Mouse (Mus musculus) kidney, adult 18-20 months (tissue): ENCODE data around the gene Rhno1.
"Not testable (repeated sequence)": the region's sequence is repeated elsewhere in the genome, so short reads cannot be mapped to it uniquely, and the experiment has no call there.

Source experiments
- DNase-seq: peaks from one replicate; pipeline ENCODE4 v3.0.0; 2021

Gene Rhno1

DNA sequence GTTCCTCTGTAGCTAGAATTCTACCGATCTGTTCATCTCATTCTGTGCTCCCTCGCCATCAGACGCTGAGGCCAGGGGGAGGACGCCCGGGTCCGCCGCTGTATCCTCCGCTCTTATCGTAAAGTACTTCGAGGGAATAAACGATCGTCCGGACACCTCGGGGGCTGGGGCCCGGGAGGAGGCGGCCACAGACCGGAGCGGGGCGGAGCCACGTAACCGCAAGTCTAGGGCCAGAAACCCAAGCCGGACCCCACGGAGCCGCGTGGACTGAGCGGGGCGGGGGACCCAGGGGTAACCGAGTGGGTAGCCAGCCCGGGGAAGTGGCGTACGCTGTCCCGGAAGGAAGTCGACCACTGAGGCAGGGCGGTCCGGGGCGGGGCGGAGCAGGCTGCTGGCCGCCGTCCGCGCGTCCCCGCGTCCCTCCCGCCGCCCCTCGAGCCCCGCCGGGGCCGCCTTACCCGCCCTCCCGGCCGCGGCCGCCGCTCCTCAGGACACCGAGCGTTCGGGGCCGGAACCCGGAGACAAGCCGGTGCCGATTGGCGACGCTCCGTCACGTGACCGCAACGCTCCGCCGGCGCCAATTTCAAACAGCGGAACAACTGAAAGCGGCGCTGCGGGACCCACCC, at the start of gene Rhno1, which contains the start of gene Foxm1:
Gene Rhno1 (minus strand): TSS at position 531 of the 626 bp plus-strand sequence.
Gene Foxm1 (plus strand): TSS at position 587 of the 626 bp plus-strand sequence.
- DNase-seq: peak; percentile 88

DNA sequence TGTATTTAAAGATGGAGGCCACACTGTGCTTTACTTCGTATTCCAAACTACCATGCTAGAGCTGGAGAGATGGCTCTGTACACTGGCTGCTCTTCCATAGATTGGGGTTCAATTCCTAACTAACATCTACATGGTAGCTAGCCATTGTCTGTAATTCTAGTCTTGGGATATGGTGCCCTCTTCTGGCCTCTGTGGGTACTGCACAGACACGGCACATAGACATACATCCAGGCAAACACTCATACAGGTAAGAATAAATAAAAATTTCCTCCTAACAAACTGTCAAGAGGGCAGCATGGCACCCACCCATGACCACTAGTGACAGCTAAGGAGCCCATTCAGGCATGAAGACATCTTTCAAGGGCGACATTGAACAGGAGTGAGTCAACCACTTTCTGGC, 48.4 kb upstream of the Rhno1 start:
- DNase-seq: peak; percentile 87

DNA sequence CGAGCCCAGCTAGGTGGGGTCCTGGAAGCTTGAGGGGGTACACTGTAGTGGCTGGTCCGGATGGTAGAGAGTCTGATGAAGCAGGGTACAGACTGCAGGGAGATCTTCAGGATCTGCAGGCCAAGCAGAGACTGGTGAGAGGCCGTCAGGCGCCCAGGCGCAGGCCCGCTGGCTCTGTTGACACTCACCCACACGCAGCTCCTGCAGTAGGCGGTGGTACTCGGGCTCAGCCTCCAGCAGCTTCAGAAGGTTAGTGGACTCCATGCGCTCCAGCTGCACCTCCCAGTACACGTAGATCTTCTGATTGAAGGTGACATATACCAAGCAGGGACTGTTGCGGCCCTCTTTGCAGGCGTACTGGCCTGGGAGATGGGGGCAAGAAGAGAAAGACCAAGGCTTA, 47.6 kb upstream of the Rhno1 start:
- DNase-seq: no peak

DNA sequence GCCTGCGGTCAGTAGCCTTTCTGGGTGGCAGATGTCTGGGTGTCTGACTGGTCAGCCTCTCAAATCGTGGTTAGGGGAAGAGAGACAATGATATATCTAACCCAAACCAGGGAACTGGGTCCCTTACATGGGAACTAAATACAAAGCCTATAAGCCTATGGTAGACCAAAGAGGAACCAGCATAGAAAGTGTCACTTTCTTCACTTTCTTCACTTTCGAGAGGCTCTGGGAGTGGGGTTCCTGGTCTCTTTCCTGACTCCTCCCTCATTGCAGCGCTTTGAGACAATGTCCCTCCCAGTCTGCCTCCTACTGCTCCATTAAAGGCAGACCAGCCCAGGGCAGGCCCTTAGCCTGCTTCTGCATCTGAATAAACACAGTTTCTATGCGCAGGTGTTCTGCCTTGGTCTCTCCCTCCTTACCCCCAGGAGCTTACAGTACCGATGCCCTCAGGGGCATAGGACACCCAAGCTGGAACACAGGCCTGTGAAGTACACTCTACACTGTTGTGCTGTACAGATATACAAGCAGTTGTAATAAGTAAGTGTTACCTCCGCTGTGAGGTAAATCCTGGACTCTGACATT, 45.9 kb upstream of the Rhno1 start:
- DNase-seq: no peak

DNA sequence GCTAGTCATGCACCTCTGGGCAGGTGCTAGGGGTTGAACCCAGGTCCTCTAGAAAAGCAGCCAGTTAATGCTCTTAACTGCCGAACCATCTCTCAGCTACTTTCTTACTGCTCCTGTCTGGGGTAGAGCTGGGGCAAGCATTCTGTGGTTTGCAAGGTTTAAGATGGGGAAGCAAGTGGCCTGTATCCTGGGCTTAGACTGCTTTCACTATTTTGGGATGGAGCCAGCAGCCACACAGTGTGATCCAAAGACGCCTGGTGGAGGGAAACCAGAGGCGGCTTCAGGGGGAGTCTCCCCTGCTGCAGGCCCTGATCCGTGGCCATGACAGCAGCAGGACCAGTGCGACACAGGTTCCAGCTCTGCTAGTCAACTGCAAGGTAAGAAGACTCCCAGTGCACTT, 42.0 kb upstream of the Rhno1 start:
- no peak for DNase-seq

DNA sequence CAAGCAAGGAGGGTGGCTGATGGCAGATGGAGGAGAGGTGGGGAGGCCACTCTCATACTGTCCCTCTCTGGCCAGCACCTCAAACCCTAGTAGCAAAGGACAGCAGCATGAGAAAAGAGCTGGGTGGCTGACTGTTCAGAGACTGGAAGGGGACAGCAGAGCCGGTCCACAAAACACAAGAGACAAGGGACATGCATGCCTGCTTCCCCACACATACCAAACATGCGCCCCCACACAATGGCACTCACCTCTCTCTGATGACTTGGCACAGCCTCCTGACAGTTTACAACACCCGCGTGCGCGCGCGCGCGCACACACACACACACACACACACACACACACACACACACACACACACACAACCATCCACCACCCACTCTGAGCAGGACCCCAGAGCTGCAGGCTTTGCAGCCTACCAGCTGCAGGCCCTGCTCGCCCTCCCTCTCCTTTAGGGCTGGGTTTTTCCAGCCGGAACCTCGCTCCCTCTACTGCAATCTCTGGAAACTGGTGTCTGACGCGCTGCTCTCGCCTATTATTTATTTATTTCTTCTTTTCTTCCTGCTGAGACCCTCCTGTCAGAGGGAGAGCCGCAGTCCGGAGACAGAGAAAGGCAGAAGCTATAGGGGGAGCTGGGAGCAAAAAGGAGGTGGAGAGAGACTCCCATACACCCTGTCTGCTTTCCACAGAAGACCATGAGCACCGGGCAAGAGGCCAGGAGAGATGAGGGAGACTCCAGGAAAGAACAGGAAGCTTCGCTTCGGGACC, 36.9 kb upstream of the Rhno1 start:
- peak; percentile 45 for DNase-seq

DNA sequence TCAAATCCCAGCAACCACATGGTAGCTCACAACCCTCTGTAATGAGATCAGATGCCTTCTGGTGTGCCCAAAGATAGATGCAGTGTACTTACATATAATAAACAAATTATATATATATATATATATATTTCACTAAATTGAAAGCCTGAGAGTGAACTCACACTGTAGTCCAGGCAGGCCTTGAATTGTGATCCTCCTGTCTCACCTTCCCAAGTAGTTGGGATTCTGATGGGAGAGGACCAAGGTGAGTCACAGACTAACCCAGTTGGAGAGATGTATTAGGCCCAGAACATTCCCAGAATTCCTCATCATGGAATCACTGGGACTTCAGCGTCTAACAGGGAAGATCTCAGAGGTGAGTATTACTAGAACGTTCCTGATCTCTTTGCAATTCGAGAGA, 36.3 kb upstream of the Rhno1 start, which contains the start of gene Nrip2:
Gene Nrip2 (plus strand): TSS at position 301 of the 400 bp plus-strand sequence.
- no peak for DNase-seq

DNA sequence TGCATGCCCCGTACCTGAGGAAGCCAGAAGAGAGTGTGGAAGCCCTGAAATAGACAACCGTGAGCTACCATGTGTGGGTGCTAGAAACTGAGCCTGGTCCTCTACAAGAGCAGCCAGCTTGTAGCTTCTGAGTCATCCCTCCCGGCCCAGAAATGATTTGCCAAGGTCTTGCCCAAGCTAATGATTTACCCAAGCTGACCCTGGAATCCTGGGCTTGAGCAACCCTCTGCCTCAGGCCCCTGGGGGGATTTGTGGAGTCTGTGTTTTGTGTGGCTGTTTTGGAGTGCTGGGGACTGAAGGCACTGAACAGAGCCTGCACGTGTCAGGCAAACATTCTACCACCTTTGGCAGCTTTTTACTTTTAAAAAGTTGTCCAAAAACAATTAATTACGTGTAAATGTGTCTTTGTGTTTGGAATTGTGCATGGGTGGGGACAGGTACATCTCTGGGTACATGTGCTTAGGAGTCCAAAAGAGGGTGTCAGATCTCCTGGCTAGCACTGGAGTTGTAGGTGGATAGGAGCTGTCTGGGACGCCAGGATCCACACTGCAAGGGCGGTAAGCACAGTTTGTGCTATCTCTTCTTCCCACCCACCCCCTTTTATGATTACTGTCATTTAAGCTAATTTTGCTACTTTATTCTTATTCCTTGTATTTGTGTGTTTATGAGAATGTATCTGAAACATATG, 35.0 kb upstream of the Rhno1 start:
- peak; percentile 64 for DNase-seq

DNA sequence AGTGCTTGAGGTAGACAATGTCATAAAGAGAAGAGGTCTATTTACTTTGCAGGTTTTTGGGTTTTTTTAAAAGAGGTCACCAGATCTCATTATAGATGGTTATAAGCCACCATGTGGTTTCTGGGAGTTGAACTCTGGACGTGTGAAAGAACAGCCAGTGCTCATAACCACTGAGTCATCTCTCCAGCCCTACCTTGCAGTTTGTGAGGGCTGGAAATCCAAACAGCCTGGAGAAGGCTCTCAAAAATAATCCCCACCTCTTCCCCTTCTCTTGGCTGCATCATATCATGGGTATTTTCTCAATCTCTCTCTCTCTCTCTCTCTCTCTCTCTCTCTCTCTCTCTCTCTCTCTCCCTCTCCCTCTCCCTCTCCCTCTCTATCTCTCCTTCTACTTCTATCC, 28.0 kb upstream of the Rhno1 start:
- no peak for DNase-seq

DNA sequence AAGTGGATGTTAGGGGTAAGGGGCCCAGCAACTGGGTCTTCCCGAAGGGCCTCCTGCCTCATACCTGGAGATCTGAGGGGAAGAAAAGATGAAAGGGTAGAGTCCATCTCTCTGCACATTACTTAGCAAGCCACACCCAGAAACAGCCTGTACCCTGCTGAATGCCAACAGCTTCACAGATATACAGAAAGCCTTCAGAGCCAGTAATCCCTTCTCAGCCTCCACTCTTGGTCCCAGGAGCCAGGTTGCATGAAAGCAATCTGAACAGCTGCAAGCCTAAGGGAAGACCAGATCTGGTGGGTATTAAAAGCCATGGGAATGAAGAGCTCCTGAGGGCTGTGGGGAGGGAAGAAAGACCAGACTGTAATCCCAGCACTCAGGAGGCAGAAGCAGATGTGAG, 26.5 kb upstream of the Rhno1 start:
- no peak for DNase-seq

DNA sequence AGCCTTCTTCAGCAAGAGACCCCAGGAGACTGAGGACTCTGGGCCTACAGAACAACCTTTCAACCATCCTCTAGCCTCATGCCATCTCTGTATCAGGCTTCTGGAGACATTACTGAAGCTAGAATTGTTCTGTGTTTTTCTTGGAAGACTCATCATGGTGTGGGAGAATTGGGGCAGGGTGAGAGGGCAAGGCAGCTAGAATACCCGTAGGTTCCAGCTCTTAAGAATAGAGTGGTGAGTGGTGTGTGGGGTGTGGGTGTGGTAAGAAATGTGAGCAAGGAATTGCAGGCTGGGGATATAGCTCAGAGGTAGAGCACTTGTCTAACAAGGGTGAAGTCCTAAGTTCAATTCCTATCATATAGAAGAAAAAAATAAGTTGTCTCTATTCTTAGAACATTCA, 22.3 kb upstream of the Rhno1 start:
- DNase-seq: no peak

DNA sequence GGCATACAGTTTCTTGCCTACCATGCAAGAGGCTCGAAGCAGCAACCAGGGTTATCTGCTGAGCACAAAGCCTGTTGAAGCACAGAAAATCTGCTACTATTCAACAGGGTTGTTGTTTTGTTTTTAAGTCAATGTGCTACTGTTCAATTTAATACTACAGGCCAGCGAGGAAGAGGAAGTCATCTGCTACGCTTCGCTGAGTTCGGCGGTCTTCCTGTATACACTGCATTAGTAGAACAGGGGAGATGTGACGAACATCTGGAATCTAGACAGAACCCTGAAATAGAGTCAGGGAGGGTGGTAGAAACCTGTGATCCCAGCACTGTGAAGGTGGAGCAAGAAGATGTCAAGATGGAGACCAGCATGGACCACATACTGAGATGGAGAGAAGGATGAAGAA, 21.0 kb upstream of the Rhno1 start:
- DNase-seq: no peak

DNA sequence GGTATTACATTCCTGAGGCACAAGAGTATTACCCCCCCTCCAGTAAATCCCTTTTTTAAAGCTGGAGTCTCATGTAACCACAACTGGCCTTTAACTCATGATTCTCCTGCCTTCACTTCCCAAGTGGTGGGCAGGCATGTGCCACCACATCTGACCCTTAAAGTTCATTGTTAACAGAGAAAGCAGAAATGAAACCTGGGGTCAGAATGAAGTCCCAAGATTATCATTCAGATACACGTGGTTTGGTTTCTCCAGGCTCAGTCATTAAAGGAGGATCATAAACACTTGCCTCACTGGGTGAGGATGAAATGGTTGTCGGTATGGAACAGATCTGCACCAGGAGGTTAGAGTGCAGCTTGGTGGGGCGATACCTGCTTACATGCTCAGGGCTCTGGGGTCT, 18.5 kb upstream of the Rhno1 start:
- no peak for DNase-seq

DNA sequence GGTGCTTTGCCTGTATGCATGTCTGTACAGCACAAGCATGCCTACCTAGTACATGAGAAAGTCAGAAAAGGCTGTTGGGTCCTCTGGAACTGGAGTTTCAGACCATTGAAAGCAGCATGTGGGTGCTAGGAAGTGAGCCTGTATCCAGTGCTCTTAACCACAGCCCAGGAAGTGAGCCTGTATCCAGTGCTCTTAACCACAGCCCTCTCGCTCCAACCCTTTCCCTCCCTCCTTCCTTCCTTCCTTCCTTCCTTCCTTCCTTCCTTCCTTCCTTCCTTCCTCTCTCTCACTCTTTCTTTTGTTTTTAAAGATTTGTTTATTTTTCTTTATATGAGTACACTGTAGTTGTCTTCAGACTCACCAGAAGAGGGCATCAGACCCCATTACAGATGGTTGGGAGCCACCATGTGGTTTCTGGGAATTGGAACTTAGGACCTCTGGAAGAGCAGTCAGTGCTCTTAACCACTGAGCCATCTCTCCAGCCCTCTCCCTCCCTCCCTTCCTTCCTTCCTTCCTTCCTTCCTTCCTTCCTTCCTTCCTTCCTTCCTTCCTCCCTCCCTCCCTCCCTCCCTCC, 18.0 kb upstream of the Rhno1 start:
- not testable (repeated sequence) for DNase-seq

DNA sequence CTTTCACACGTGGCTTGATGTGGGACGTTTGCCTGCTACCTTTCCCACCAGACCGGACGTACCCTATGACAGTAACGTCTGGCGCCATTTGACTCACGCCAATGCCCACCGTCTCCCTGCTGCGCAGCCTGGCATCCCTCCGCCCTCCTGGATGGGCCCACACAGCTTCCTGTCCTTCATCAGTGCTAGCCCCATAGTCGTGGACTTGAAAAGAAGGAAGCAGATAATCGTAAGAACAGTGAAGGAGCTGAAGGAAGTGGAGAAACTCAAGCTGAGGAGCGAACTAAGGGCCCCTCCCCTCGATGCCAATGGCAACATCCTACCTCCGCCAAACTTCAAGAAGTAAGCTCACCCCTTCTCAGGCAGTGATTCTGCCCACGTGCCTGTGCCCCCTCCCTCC, 16.9 kb upstream of the Rhno1 start:
- DNase-seq: no peak

DNA sequence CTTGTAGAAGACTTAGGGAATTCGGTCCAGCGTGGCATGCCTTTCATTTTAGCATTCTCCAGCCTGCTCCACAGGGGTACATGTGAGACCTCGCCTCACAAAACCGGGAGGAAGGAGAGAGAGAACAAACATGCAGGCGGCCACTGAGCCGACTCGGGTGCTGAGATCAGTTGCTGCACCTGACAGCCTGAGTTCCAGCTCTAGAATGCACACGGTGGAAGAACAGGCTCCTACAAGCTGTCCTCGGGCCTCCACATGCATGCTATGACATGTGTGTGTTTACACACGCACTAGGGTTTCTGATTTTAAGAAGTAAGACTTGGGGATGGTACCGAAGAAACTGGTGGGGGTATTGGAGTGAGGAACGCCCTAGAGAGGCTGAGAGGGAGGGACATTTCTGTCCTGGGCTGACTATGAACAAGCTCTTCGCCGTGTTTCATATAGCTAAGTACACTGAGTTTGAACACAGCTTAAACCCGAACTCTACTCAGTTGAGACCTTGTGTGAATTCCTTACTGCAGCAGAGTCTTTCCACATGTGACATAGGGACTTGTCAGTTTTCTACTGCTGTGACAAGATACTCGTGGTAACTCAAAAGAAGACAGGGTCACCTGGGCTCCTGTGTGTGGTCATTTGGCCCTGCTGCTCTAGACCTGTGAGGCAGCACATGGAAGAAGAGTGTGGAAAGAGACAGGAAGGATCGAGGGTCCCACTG, 13.8 kb upstream of the Rhno1 start:
- DNase-seq: no peak

DNA sequence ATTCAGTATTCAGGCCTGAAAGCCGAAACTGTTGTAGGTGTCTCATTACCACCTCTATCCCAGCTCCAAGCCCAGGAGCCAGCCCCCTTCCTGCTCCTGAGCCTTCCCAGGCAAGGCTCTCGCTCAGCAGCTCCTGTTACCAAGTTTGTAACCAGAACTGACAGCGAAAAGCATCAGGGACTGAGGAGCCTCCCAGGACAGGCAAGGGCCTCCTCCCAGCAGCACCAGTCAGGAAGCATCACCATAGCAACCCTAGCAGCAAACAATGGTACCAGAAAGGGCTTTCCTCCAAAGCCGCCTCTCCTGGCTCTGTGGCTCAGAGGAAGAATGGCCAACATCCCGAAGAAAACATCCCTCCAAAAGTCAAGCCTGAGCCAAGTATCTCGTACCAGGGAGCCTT, 12.5 kb upstream of the Rhno1 start, which contains the start of the genes Tex52 and Gm44596:
Gene Tex52 (plus strand): TSS at position 265 of the 400 bp plus-strand sequence.
Gene Gm44596 (plus strand): TSS at position 312 of the 400 bp plus-strand sequence.
- DNase-seq: no peak

DNA sequence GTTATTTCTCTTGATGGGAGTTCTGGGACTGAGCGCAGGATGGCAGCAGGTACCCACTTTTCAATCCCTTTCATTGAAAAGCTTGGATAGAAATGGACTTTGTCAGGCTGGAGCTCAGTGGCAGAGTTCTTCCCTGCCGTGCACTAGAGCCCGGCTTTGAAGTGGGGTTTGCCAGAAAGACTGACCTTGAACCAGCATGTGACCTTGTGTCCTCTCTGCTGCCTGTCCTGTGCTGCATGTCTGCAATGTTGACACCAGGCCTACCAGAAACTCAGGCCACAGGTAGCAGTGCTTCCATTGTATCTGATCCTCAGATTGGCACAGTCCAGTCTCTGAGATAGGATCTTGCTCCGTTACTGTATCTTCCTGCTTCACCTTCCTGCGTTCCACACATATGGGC, 7.3 kb upstream of the Rhno1 start:
- DNase-seq: no peak

DNA sequence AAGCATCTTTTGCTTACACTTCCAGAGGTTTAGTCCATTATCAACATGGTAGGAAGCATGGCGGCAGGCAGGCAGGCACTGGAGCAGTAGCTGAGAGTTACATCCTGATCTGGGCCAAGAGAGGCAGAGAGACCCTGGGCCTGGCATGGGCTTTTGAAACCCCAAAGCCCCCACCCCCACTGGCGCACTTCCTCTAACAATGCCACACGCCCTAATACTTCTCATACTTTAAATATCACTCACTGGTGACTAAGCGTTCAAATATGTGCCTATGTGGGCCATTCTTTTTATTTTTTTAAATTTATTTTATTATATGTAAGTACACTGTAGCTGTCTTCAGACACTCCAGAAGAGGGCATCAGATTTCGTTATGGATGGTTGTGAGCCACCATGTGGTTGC, 3.8 kb upstream of the Rhno1 start:
- DNase-seq: no peak

DNA sequence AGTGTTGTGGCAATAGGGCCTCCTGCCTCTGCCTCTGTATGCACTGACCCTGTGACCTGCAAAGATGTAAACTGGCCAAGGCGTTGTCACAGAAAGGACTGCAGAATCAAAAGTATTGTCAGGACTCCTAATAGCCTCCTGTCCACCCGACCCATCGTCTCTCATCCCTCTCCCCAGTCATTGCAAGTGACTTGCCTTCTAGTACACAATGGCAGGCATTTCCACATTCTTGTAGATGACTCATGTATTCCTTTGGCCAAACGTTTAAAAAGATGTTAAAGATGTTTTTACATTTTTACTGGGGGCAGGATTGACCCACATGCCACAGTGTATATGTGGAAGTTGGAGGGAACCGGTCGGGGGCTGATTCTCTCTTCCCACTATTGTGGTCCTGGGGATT, 2.0 kb upstream of the Rhno1 start:
- no peak for DNase-seq

DNA sequence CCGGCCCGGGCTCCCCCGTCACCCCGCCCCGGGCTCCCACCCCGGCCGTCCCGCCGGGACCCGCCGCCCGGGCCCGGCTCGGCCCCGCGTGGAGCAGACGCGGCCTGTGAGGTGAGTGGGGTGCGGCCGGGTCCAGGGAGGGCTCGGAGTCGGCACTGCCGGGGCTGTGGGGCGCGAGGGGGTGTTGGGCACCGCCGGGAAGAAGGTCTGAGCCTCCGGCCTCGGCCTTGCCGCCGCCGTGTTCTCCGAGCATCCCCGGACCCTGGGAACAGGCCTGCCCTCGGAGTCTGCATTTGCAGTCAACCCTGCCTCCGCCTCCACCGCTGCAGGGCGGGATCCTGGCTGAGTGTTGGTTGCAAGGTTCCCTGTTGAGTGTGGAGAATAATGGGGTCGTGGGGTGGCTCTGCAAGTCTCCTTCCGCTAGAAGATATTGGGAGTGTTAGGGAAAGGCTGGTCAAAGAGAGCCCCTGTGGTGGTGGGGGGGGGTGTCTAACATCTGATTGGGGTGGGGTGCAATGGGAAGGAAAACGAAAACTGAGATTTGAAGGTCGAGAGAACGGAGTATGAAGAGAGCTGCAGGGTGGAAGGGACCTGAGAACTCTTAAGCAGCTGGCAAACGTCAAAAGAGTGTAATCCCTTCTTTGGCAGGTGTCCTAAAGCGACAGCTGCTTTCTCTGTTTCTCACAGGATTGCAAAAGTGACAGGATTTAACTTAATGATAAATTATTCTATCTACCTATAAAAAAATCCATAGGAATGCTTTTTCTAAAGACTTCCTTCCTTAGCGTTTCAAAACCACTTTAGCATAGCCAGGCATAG, 505 bp upstream of the Rhno1 start:
- no peak for DNase-seq
